Mouse (Mus musculus): ENCODE data around the gene Acot2. TPM values are rescaled to one million over a fixed set of nuclear protein-coding genes. Genes with fewer than 3 reads are reported as not detected.
"Not testable (repeated sequence)": the region's sequence is repeated elsewhere in the genome, so short reads cannot be mapped to it uniquely, and the experiment has no call there.

The Acot2 gene
- 0.94 and 1.6 TPM in 2 replicates for polyA plus RNA-seq (2012; rRNA removed)

GRCm38 (mm10) chr12:83987583-83988441 is at the start of gene Acot2:
Gene Acot2 (plus strand): TSS chr12:83987861.
- Histone ChIP-seq H3K27ac (ENCODE audit: control insufficient read depth, insufficient read depth, low read depth, low read length) (peak within 1 kb of the TSS; percentile 51), H3K4me3 (ENCODE audit: control insufficient read depth, low read depth, low read length) (peak within 1 kb of the TSS; percentile 82)

GRCm38 (mm10) chr12:83938592-83938991 is 49.1 kb upstream of the Acot2 start:
- not testable (repeated sequence) for H3K27me3 ChIP-seq (ENCODE audit: control insufficient read depth, insufficient read depth, low read length); H3K4me1 ChIP-seq (ENCODE audit: control insufficient read depth, insufficient read depth, low read length); H3K4me3 ChIP-seq (ENCODE audit: control insufficient read depth, low read depth, low read length); H3K36me3 ChIP-seq (ENCODE audit: control insufficient read depth, insufficient read depth, low read length); H3K27ac ChIP-seq (ENCODE audit: control insufficient read depth, insufficient read depth, low read depth, low read length)

More at GRCm38 (mm10) chr12:83987583-83988441, at the start of gene Acot2:
- no peaks in the 10 kb centered on the region for H3K27me3 ChIP-seq (ENCODE audit: control insufficient read depth, insufficient read depth, low read length)
- no peaks in the 10 kb centered on the region for H3K36me3 ChIP-seq (ENCODE audit: control insufficient read depth, insufficient read depth, low read length)
- peak; percentile 27; the same call in 1 of the 2 replicates for TF ChIP-seq POLR2A (IDR thresholded peaks at IDR 0.05; ENCODE audit: control insufficient read depth, low read depth, low read length)
- TF ChIP-seq CTCF (IDR thresholded peaks at IDR 0.05; ENCODE audit: control insufficient read depth, insufficient read depth, insufficient replicate concordance, low read depth, low read length): peak; percentile 55; the same call in 1 of the 2 replicates
- peaks cover 6% of the 10 kb centered on the region for H3K4me1 ChIP-seq (ENCODE audit: control insufficient read depth, insufficient read depth, low read length)

GRCm38 (mm10) chr12:83939332-83939731 is 48.3 kb upstream of the Acot2 start:
- H3K4me3 ChIP-seq (ENCODE audit: control insufficient read depth, low read depth, low read length): no peak overlapping the region
- H3K27me3 ChIP-seq (ENCODE audit: control insufficient read depth, insufficient read depth, low read length): no peaks in the 10 kb centered on the region
- TF ChIP-seq POLR2A (IDR thresholded peaks at IDR 0.05; ENCODE audit: control insufficient read depth, low read depth, low read length) (no peak), CTCF (IDR thresholded peaks at IDR 0.05; ENCODE audit: control insufficient read depth, insufficient read depth, insufficient replicate concordance, low read depth, low read length) (no peak)
- H3K4me1 ChIP-seq (ENCODE audit: control insufficient read depth, insufficient read depth, low read length): no peaks in the 10 kb centered on the region
- H3K27ac ChIP-seq (ENCODE audit: control insufficient read depth, insufficient read depth, low read depth, low read length): no peak overlapping the region
- H3K36me3 ChIP-seq (ENCODE audit: control insufficient read depth, insufficient read depth, low read length): no peaks in the 10 kb centered on the region

- no peaks in the 10 kb centered on the region for H3K4me1 ChIP-seq (ENCODE audit: control insufficient read depth, insufficient read depth, low read length)
- no peaks in the 10 kb centered on the region for H3K36me3 ChIP-seq (ENCODE audit: control insufficient read depth, insufficient read depth, low read length)
- no peaks in the 10 kb centered on the region for H3K27me3 ChIP-seq (ENCODE audit: control insufficient read depth, insufficient read depth, low read length)
- TF ChIP-seq CTCF (IDR thresholded peaks at IDR 0.05; ENCODE audit: control insufficient read depth, insufficient read depth, insufficient replicate concordance, low read depth, low read length) (no peak), POLR2A (IDR thresholded peaks at IDR 0.05; ENCODE audit: control insufficient read depth, low read depth, low read length) (no peak)
- no peak overlapping the region for H3K27ac ChIP-seq (ENCODE audit: control insufficient read depth, insufficient read depth, low read depth, low read length)
- H3K4me3 ChIP-seq (ENCODE audit: control insufficient read depth, low read depth, low read length): no peak overlapping the region
Measured at GRCm38 (mm10) chr12:83940031-83940430, 47.6 kb upstream of the Acot2 start.

- Histone ChIP-seq H3K27me3 (ENCODE audit: control insufficient read depth, insufficient read depth, low read length) (no peaks in the 10 kb centered on the region), H3K4me1 (ENCODE audit: control insufficient read depth, insufficient read depth, low read length) (no peaks in the 10 kb centered on the region), H3K36me3 (ENCODE audit: control insufficient read depth, insufficient read depth, low read length) (no peaks in the 10 kb centered on the region), H3K4me3 (ENCODE audit: control insufficient read depth, low read depth, low read length) (no peak overlapping the region), H3K27ac (ENCODE audit: control insufficient read depth, insufficient read depth, low read depth, low read length) (no peak overlapping the region)
- TF ChIP-seq POLR2A (IDR thresholded peaks at IDR 0.05; ENCODE audit: control insufficient read depth, low read depth, low read length) (no peak), CTCF (IDR thresholded peaks at IDR 0.05; ENCODE audit: control insufficient read depth, insufficient read depth, insufficient replicate concordance, low read depth, low read length) (no peak)
Measured at GRCm38 (mm10) chr12:83941938-83942337, 45.7 kb upstream of the Acot2 start.

GRCm38 (mm10) chr12:83947260-83947811 is 40.3 kb upstream of the Acot2 start:
- H3K36me3 ChIP-seq (ENCODE audit: control insufficient read depth, insufficient read depth, low read length): no peaks in the 10 kb centered on the region
- H3K27ac ChIP-seq (ENCODE audit: control insufficient read depth, insufficient read depth, low read depth, low read length): no peak overlapping the region
- H3K4me1 ChIP-seq (ENCODE audit: control insufficient read depth, insufficient read depth, low read length): peaks cover 17% of the 10 kb centered on the region
- no peak overlapping the region for H3K4me3 ChIP-seq (ENCODE audit: control insufficient read depth, low read depth, low read length)
- no peaks in the 10 kb centered on the region for H3K27me3 ChIP-seq (ENCODE audit: control insufficient read depth, insufficient read depth, low read length)
- TF ChIP-seq CTCF (IDR thresholded peaks at IDR 0.05; ENCODE audit: control insufficient read depth, insufficient read depth, insufficient replicate concordance, low read depth, low read length) (no peak), POLR2A (IDR thresholded peaks at IDR 0.05; ENCODE audit: control insufficient read depth, low read depth, low read length) (no peak)

- no peaks in the 10 kb centered on the region for H3K27me3 ChIP-seq (ENCODE audit: control insufficient read depth, insufficient read depth, low read length)
- no peak for TF ChIP-seq POLR2A (IDR thresholded peaks at IDR 0.05; ENCODE audit: control insufficient read depth, low read depth, low read length)
- TF ChIP-seq CTCF (IDR thresholded peaks at IDR 0.05; ENCODE audit: control insufficient read depth, insufficient read depth, insufficient replicate concordance, low read depth, low read length): no peak
- peaks cover 17% of the 10 kb centered on the region for H3K4me1 ChIP-seq (ENCODE audit: control insufficient read depth, insufficient read depth, low read length)
- no peak overlapping the region for H3K27ac ChIP-seq (ENCODE audit: control insufficient read depth, insufficient read depth, low read depth, low read length)
- H3K4me3 ChIP-seq (ENCODE audit: control insufficient read depth, low read depth, low read length): no peak overlapping the region
- no peaks in the 10 kb centered on the region for H3K36me3 ChIP-seq (ENCODE audit: control insufficient read depth, insufficient read depth, low read length)
Measured at GRCm38 (mm10) chr12:83949043-83949442, 38.6 kb upstream of the Acot2 start.

Measured in testis, adult 2 months (tissue).